Mouse (Mus musculus) hindbrain, embryonic 13.5 days (tissue): ENCODE results near the gene Tpcn2. TPM values are rescaled to one million over a fixed set of nuclear protein-coding genes. Genes with fewer than 3 reads are reported as not detected.

Experiments used
- ATAC-seq: fragments of 200-750 bp; cut with Nextera tagmentation; 2 replicates; pipeline ENCODE4 v1.8.0; 2017; ENCODE audit warnings: moderate TSS enrichment; ENCODE audit not compliant: low FRiP score
- H3K27ac ChIP-seq: fragments of 300-500 bp; sonication (generic); 2 replicates; pipeline ENCODE4 v1.5.1; 2015; ENCODE audit warnings: inconsistent platforms, mild to moderate bottlenecking, moderate library complexity
- H3K27me3 ChIP-seq: fragments of 300-500 bp; sonication (generic); 2 replicates; pipeline ENCODE4 v1.6.1; 2015; ENCODE audit warnings: mild to moderate bottlenecking, inconsistent platforms
- H3K36me3 ChIP-seq: fragments of 300-500 bp; sonication (generic); 2 replicates; pipeline ENCODE4 v1.6.1; 2015; ENCODE audit warnings: mild to moderate bottlenecking, inconsistent platforms
- H3K4me1 ChIP-seq: fragments of 300-500 bp; sonication (generic); replicated peaks from 2 replicates; pipeline ENCODE4 v1.6.1; 2015; ENCODE audit warnings: inconsistent platforms
- H3K4me2 ChIP-seq: fragments of 300-500 bp; sonication (generic); 2 replicates; pipeline ENCODE4 v1.6.1; 2015; ENCODE audit warnings: inconsistent platforms, mild to moderate bottlenecking, moderate library complexity
- H3K4me3 ChIP-seq: fragments of 300-500 bp; sonication (generic); 2 replicates; pipeline ENCODE4 v1.5.1; 2015; ENCODE audit warnings: mild to moderate bottlenecking, inconsistent platforms
- H3K9ac ChIP-seq: fragments of 300-500 bp; sonication (generic); 2 replicates; pipeline ENCODE4 v1.6.1; 2015; ENCODE audit warnings: mild to moderate bottlenecking, inconsistent platforms
- H3K9me3 ChIP-seq: fragments of 300-500 bp; sonication (generic); 2 replicates; pipeline ENCODE4 v1.6.1; 2016; ENCODE audit warnings: inconsistent platforms
- WGBS: fragments of 180-500 bp; shearing (Covaris S2); methylation state at CpG from one replicate; pipeline ENCODE4 v1.1.7; 2015; 5-methylcytosine and 5-hydroxymethylcytosine counted together
- polyA plus RNA-seq: library from polyadenylated mRNA; unstranded; fragments of >200 nt; fragmentation: Nextera tagmentation; extraction: Ambion mirVana; gene quantifications from 2 replicates; pipeline ENCODE4 v1.2.1, GENCODE M21; 2015

Gene Tpcn2
- polyA plus RNA-seq, 1 experiment from 2014 or later: 3.3 TPM

GRCm38 (mm10) chr7:145292726-145293125, 8.9 kb upstream of the Tpcn2 start:
- ATAC-seq: no peak
- Histone ChIP-seq H3K27me3 (no peaks in the 10 kb centered on the region), H3K4me1 (no peaks in the 10 kb centered on the region), H3K4me2 (no peak overlapping the region), H3K9ac (no peak overlapping the region), H3K4me3 (no peak overlapping the region), H3K27ac (no peak overlapping the region), H3K9me3 (no peaks in the 10 kb centered on the region), H3K36me3 (no peaks in the 10 kb centered on the region)
- WGBS: 65% methylated on average over 2 of the region's 2 CpGs

DNA sequence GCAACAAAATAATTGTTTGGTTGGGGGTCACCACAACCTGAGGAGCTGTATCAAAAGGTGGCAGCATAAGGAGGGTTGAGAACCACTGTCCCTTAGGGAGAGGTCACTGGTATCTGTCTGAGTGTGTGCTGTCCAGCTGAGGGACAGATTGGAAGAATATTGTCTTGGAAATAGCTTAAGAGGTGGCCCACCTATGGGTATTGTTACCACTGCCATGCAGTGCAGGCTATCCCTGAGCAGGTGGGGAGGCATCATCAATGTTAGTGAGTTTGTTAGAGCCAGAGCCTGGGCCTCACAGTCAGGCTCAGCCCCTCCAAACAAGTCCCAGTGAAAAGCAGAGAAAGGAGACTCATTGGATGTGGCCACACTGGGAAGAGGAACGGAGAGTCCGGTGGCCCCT, 8.0 kb upstream of the Tpcn2 start:
- H3K4me2 ChIP-seq: no peak overlapping the region
- H3K36me3 ChIP-seq: no peaks in the 10 kb centered on the region
- H3K9ac ChIP-seq: no peak overlapping the region
- no peak overlapping the region for H3K27ac ChIP-seq
- H3K27me3 ChIP-seq: no peaks in the 10 kb centered on the region
- no peak for ATAC-seq
- WGBS: 100% methylated on average over 2 of the region's 2 CpGs
- H3K4me3 ChIP-seq: no peak overlapping the region
- no peaks in the 10 kb centered on the region for H3K4me1 ChIP-seq
- no peaks in the 10 kb centered on the region for H3K9me3 ChIP-seq

GRCm38 (mm10) chr7:145289302-145289701, 5.5 kb upstream of the Tpcn2 start:
- Histone ChIP-seq H3K4me1 (0 out of 2 replicates have a peak, but pooled peaks cover under 1% of the 10 kb centered on the region), H3K4me2 (no peak overlapping the region), H3K9me3 (no peaks in the 10 kb centered on the region), H3K27me3 (no peaks in the 10 kb centered on the region), H3K4me3 (no peak overlapping the region), H3K36me3 (no peaks in the 10 kb centered on the region), H3K9ac (no peak overlapping the region), H3K27ac (no peak overlapping the region)
- ATAC-seq: no peak
- WGBS: 18% methylated on average over 5 of the region's 5 CpGs

GRCm38 (mm10) chr7:145287410-145287809, 3.6 kb upstream of the Tpcn2 start:
- Histone ChIP-seq H3K9me3 (no peaks in the 10 kb centered on the region), H3K36me3 (no peaks in the 10 kb centered on the region), H3K9ac (no peak overlapping the region), H3K27me3 (no peaks in the 10 kb centered on the region), H3K4me3 (no peak overlapping the region), H3K4me1 (peaks cover 14% of the 10 kb centered on the region), H3K27ac (no peak overlapping the region), H3K4me2 (no peak overlapping the region)
- ATAC-seq: no peak
- 79% methylated on average over 6 of the region's 6 CpGs for WGBS

DNA sequence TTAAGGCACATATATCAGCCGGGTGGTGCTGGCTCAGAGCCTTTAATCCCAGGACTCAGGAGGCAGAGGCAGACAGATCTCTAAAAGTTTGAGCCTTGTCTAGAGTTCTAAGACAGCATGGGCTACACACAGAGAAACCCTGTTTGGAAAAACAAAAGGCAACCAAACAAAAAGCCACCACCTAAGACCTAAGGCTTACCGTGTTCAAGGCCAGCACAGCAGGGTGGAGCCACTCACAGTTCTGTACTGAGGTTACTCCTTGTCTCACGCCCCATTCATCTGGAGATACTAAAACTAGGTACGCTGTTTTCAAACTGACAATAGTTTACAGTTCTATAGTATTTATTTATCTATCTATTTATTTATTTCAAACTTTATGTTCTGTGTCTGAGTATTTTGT, 1.7 kb upstream of the Tpcn2 start:
- Histone ChIP-seq H3K27ac (no peak overlapping the region), H3K27me3 (no peaks in the 10 kb centered on the region), H3K4me3 (no peak overlapping the region), H3K9ac (no peak overlapping the region), H3K36me3 (no peaks in the 10 kb centered on the region), H3K4me2 (no peak overlapping the region), H3K4me1 (peaks cover 18% of the 10 kb centered on the region), H3K9me3 (no peaks in the 10 kb centered on the region)
- WGBS: 84% methylated on average over 4 of the region's 4 CpGs
- no peak for ATAC-seq

GRCm38 (mm10) chr7:145284293-145284692, 482 bp upstream of the Tpcn2 start:
- H3K9me3 ChIP-seq: no peaks in the 10 kb centered on the region
- 72% methylated on average over 3 of the region's 3 CpGs for WGBS

DNA sequence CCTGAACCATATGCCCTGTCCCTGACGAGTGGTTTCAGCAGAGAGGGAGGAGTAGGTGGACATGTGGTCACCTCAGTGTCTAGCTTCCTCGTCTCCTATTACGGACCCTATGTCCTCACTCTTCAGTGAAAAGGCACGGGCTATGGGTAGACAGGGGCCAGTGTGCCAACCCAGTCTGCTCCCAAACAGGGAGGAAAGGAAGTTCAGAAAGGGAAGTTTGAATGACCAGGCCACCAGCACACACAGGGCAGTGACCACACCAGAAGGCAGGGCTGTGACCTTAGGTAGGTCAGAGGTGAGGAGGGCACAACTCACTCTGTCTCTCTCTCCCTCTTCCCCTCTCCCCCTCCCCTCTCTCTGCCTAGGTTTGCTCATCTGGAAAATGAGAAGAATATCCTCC, 770 bp downstream of the Tpcn2 start:
- Histone ChIP-seq H3K4me1 (peaks cover 18% of the 10 kb centered on the region), H3K4me2 (peak overlapping the region; percentile 65), H3K9ac (peak overlapping the region; percentile 68), H3K36me3 (peaks cover 21% of the 10 kb centered on the region), H3K4me3 (peak overlapping the region; percentile 49), H3K27me3 (no peaks in the 10 kb centered on the region), H3K9me3 (no peaks in the 10 kb centered on the region), H3K27ac (no peak overlapping the region)
- 42% methylated on average over 4 of the region's 4 CpGs for WGBS
- 0 out of 2 replicates have a peak, but pooled peaks have one; percentile 8 for ATAC-seq

More at GRCm38 (mm10) chr7:145284293-145284692, 482 bp upstream of the Tpcn2 start:
- Histone ChIP-seq H3K4me2 (peak overlapping the region; percentile 65), H3K9ac (no peak overlapping the region; the same call in 1 of the 2 replicates), H3K4me3 (peak overlapping the region; percentile 49; the same call in 1 of the 2 replicates), H3K27ac (no peak overlapping the region), H3K36me3 (peaks cover 9% of the 10 kb centered on the region), H3K27me3 (no peaks in the 10 kb centered on the region), H3K4me1 (peaks cover 18% of the 10 kb centered on the region)
- 0 out of 2 replicates have a peak, but pooled peaks have one; percentile 18 for ATAC-seq

- Histone ChIP-seq H3K4me2 (no peak overlapping the region), H3K27ac (no peak overlapping the region), H3K27me3 (no peaks in the 10 kb centered on the region), H3K4me3 (no peak overlapping the region), H3K9ac (no peak overlapping the region), H3K36me3 (peaks cover 32% of the 10 kb centered on the region), H3K9me3 (no peaks in the 10 kb centered on the region), H3K4me1 (peaks cover 18% of the 10 kb centered on the region)
- no peak for ATAC-seq
- 88% methylated on average over 4 of the region's 4 CpGs for WGBS
These were observed 2.4 kb downstream of the Tpcn2 start for GRCm38 (mm10) chr7:145281396-145281795.

- Histone ChIP-seq H3K4me3 (no peak overlapping the region), H3K36me3 (peaks cover 56% of the 10 kb centered on the region), H3K4me2 (no peak overlapping the region), H3K27me3 (no peaks in the 10 kb centered on the region), H3K27ac (no peak overlapping the region), H3K4me1 (no peaks in the 10 kb centered on the region), H3K9me3 (no peaks in the 10 kb centered on the region), H3K9ac (no peak overlapping the region)
- no peak for ATAC-seq
- 93% methylated on average over 3 of the region's 3 CpGs for WGBS
These were observed 8.3 kb downstream of the Tpcn2 start for GRCm38 (mm10) chr7:145275488-145275887.

DNA sequence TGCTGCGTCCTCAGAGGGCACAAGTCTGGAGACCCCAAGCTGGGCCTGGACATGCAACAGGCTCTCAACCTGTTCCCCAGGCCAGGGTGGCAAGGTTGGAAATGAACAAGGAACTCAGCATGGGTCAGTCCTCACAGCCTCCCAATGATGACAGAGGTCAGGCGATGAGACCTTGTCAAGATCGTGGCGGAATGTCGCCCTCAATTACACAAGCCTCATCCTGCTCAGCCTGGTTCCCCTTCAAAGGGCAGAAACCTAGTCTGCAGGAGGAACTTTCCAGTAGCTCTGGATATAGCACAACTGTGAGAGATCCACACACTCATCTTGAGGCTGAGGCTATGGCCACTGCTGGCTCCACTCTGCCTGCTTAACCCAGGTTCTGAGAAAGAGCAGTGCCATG, 12.9 kb downstream of the Tpcn2 start:
- no peak for ATAC-seq
- Histone ChIP-seq H3K9ac (no peak overlapping the region), H3K4me1 (no peaks in the 10 kb centered on the region), H3K27me3 (no peaks in the 10 kb centered on the region), H3K27ac (no peak overlapping the region), H3K4me2 (no peak overlapping the region), H3K36me3 (peaks cover 29% of the 10 kb centered on the region), H3K9me3 (no peaks in the 10 kb centered on the region), H3K4me3 (no peak overlapping the region)
- WGBS: 93% methylated on average over 5 of the region's 5 CpGs

DNA sequence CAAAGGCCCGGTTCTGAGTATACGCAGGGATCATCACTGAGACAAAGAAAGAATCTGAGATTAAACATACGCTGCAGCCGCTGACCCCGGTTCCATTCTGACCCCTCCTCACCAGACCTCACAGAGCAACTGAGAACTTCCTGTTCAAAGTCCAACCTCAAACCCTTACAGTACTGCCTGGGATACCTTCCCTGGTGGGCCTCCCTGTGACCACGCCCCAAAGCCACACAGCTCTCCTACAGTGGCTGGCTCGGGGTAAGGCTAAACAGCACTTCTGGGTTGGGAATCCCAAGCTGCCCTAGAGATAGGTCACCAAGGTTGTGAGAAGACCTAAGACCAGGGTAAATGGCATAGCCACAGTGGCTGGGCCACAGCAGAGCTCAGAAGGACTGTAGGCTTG, 14.9 kb downstream of the Tpcn2 start:
- 95% methylated on average over 7 of the region's 7 CpGs for WGBS
- Histone ChIP-seq H3K9ac (no peak overlapping the region), H3K4me2 (no peak overlapping the region), H3K27me3 (no peaks in the 10 kb centered on the region), H3K4me3 (no peak overlapping the region), H3K27ac (no peak overlapping the region), H3K36me3 (peaks cover 23% of the 10 kb centered on the region), H3K4me1 (no peaks in the 10 kb centered on the region), H3K9me3 (no peaks in the 10 kb centered on the region)
- ATAC-seq: no peak

- no peaks in the 10 kb centered on the region for H3K27me3 ChIP-seq
- WGBS: 97% methylated on average over 2 of the region's 2 CpGs
These were observed 17.8 kb downstream of the Tpcn2 start for GRCm38 (mm10) chr7:145266011-145266410.

GRCm38 (mm10) chr7:145264202-145264601, 19.6 kb downstream of the Tpcn2 start:
- no peak for ATAC-seq
- no peaks in the 10 kb centered on the region for H3K27me3 ChIP-seq
- 89% methylated on average over 9 of the region's 9 CpGs for WGBS

More at GRCm38 (mm10) chr7:145266011-145266410, 17.8 kb downstream of the Tpcn2 start:
- Histone ChIP-seq H3K9me3 (no peaks in the 10 kb centered on the region), H3K4me2 (no peak overlapping the region), H3K4me1 (no peaks in the 10 kb centered on the region), H3K4me3 (no peak overlapping the region), H3K9ac (no peak overlapping the region), H3K36me3 (peaks cover 6% of the 10 kb centered on the region), H3K27ac (no peak overlapping the region)
- no peak for ATAC-seq

More at GRCm38 (mm10) chr7:145264202-145264601, 19.6 kb downstream of the Tpcn2 start:
- Histone ChIP-seq H3K4me1 (no peaks in the 10 kb centered on the region), H3K9ac (no peak overlapping the region), H3K4me3 (no peak overlapping the region), H3K4me2 (no peak overlapping the region), H3K9me3 (no peaks in the 10 kb centered on the region), H3K36me3 (peaks cover 4% of the 10 kb centered on the region), H3K27ac (no peak overlapping the region)
